Comparison of ENCODE assay signal across 15 mouse cellular contexts in the genomic region with DNA sequence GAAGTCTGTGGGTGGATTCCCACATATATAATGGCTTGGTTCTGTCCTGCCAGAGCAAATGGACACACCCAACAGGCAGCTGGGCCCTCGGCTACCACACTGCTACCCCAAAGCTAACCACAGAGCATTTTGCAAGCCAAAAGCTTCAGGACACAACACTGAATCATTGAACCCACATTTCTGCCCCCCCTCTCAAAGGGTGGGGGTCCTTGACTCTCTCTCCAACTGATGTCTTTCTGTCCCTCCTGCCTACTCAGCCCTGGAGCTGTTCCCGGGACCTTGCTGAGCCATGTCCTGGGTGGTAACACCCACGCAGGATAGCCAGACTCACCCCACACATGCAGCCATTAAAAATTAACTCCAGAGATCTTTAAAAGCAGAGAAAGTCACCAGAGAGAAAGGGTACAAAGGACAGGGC. TPM values are rescaled to one million over a fixed set of nuclear protein-coding genes. Genes with fewer than 3 reads are reported as not detected.
A peak's percentile ranks its signal among the peaks of the same experiment; 100 is the strongest.
DNase-seq lines count a peak whose midpoint lies in the region; ATAC-seq and TF ChIP-seq lines count a peak whose summit lies in the region.
"Had no signal": no experiment of that assay in that cellular context is flagged by ENCODE, and none has a peak within 500 bp of the region (broad histone marks: within the 10 kb centered on the region; RNA-seq: fewer than 3 reads in every experiment).

No protein-coding gene starts in this region.

- H3K36me3 ChIP-seq in kidney, postnatal 0 days (ENCODE audit: insufficient read depth, low read length) = no peaks in the 10 kb centered on the region
- H3K36me3 ChIP-seq in C2C12 (ENCODE audit: control insufficient read depth, insufficient read depth) = no peaks in the 10 kb centered on the region
- no peaks in the 10 kb centered on the region for H3K36me3 ChIP-seq in liver, embryonic 16.5 days (ENCODE audit: control insufficient read depth, insufficient read depth)
- no peaks in the 10 kb centered on the region for H3K36me3 ChIP-seq in forebrain, postnatal 0 days (ENCODE audit: insufficient read depth)

- H3K9ac ChIP-seq in kidney, postnatal 0 days (ENCODE audit: low read depth, low read length) = no peak overlapping the region
- H3K9ac ChIP-seq in liver, embryonic 16.5 days (ENCODE audit: low read depth, low read length) = no peak overlapping the region
- H3K9ac ChIP-seq in forebrain, postnatal 0 days = no peak overlapping the region
- H3K9ac ChIP-seq: hindbrain, embryonic 14.5 days had no signal

- H3K79me3 ChIP-seq in C2C12 (ENCODE audit: low read depth) = peaks cover 3% of the 10 kb centered on the region

- ATAC-seq in kidney, postnatal 0 days (replicated peaks; ENCODE audit: low FRiP score, low read depth) = no peak
- ATAC-seq in liver, embryonic 16.5 days (ENCODE audit: low read depth) = peak; percentile 72
- no peak for ATAC-seq in forebrain, postnatal 0 days

- intact Hi-C loops in left cerebral cortex, postnatal 25 days (cut with DNase I) = no loop called here

- H3K4me3 ChIP-seq in kidney, postnatal 0 days (replicated peaks; ENCODE audit: low read depth, low read length) = no peak overlapping the region
- H3K4me3 ChIP-seq in C2C12 (ENCODE audit: insufficient read depth, poor library complexity, severe bottlenecking) = no peak overlapping the region
- H3K4me3 ChIP-seq in liver, embryonic 16.5 days (ENCODE audit: low read depth, low read length) = peak overlapping the region; percentile 39; the same call in 1 of the 2 replicates
- H3K4me3 ChIP-seq in forebrain, postnatal 0 days (ENCODE audit: low read depth, low read length) = no peak overlapping the region

- no peak for TF ChIP-seq CTCF in kidney, postnatal 0 days (IDR thresholded peaks at IDR 0.05; ENCODE audit: low read depth)
- TF ChIP-seq CTCF in C2C12 (IDR thresholded peaks at IDR 0.05; ENCODE audit: control insufficient read depth, insufficient read depth, insufficient read length) = no peak
- no peak for TF ChIP-seq CTCF in forebrain, postnatal 0 days (IDR thresholded peaks at IDR 0.05; ENCODE audit: low read depth)

- H3K79me2 ChIP-seq in C2C12 (ENCODE audit: control insufficient read depth, insufficient read depth) = peaks cover 6% of the 10 kb centered on the region

- no peaks in the 10 kb centered on the region for H3K27me3 ChIP-seq in kidney, postnatal 0 days (ENCODE audit: insufficient read depth, low read length)
- no peaks in the 10 kb centered on the region for H3K27me3 ChIP-seq in C2C12 (ENCODE audit: control insufficient read depth, insufficient read depth, insufficient read length)
- H3K27me3 ChIP-seq in liver, embryonic 16.5 days (ENCODE audit: control insufficient read depth, insufficient read depth, low read depth, low read length) = no peaks in the 10 kb centered on the region
- no peaks in the 10 kb centered on the region for H3K27me3 ChIP-seq in forebrain, postnatal 0 days (ENCODE audit: insufficient read depth, low read length)

- no peak overlapping the region for H3ac ChIP-seq in C2C12 (ENCODE audit: control insufficient read depth, insufficient read length, low read depth)

- 0 out of 2 replicates have a peak overlapping the region, but pooled peaks have one; percentile 65 for H3K27ac ChIP-seq in kidney, postnatal 0 days
- H3K27ac ChIP-seq in liver, embryonic 16.5 days (ENCODE audit: low read length) = peak overlapping the region; percentile 69; the same call in 1 of the 2 replicates
- no peak overlapping the region for H3K27ac ChIP-seq in forebrain, postnatal 0 days (ENCODE audit: low read depth, low read length)
- H3K27ac ChIP-seq: hindbrain, embryonic 14.5 days had no signal

- DNase-seq in kidney, postnatal 0 days (ENCODE audit: low spot score) = no peak
- no peak for DNase-seq in kidney, adult 8-10 months
- peak; percentile 47 for DNase-seq in adipocyte (ENCODE audit: low spot score)
- DNase-seq in forebrain, postnatal 0 days = no peak
- DNase-seq in left cerebral cortex, postnatal 25 days (ENCODE audit: low spot score in 2 of 2) = no peak
- DNase-seq: adrenal gland, adult 8-10 months; cerebellum, adult 9-11 months; embryo, embryonic 11 days; heart, adult 18-20 months; kidney, postnatal 36 days; lung, adult 18-20 months; thymus, adult 18-20 months had no signal

- WGBS in kidney, postnatal 0 days = 19% methylated on average over 3 of the region's 3 CpGs
- 49% methylated on average over 3 of the region's 3 CpGs for WGBS in liver, embryonic 16.5 days (ENCODE audit: insufficient replicate concordance)
- WGBS in forebrain, postnatal 0 days = 63% methylated on average over 3 of the region's 3 CpGs

- H3K4me1 ChIP-seq in kidney, postnatal 0 days (replicated peaks; ENCODE audit: insufficient read depth, low read length) = peaks cover 47% of the 10 kb centered on the region
- peaks cover 6% of the 10 kb centered on the region for H3K4me1 ChIP-seq in liver, embryonic 16.5 days (ENCODE audit: control insufficient read depth, low read depth, low read length)
- no peaks in the 10 kb centered on the region for H3K4me1 ChIP-seq in forebrain, postnatal 0 days (ENCODE audit: insufficient read depth)

- H3K9me3 ChIP-seq in kidney, postnatal 0 days (replicated peaks; ENCODE audit: low read length) = no peaks in the 10 kb centered on the region
- no peaks in the 10 kb centered on the region for H3K9me3 ChIP-seq in liver, embryonic 16.5 days (replicated peaks; ENCODE audit: control insufficient read depth, low read length)
- no peaks in the 10 kb centered on the region for H3K9me3 ChIP-seq in forebrain, postnatal 0 days (ENCODE audit: low read length)

- H3K4me2 ChIP-seq in kidney, postnatal 0 days (ENCODE audit: low read length) = no peak overlapping the region
- H3K4me2 ChIP-seq in liver, embryonic 16.5 days (ENCODE audit: low read depth, low read length) = no peak overlapping the region
- H3K4me2 ChIP-seq in forebrain, postnatal 0 days (ENCODE audit: low read depth) = no peak overlapping the region
- H3K4me2 ChIP-seq: hindbrain, embryonic 14.5 days had no signal

TF ChIP-seq in C2C12, 6 proteins besides CTCF, POLR2A, EP300 and RAD21:
- TF ChIP-seq MYOG (IDR thresholded peaks at IDR 0.05; ENCODE audit: control insufficient read depth, extremely low read depth, insufficient read length) (no peak), MYOD1 (IDR thresholded peaks at IDR 0.05; ENCODE audit: control insufficient read depth, insufficient read length, low read depth) (peak; percentile 74)

RNA-seq across cellular contexts. Expression of gene Tcf7l1, which starts 45.4 kb away (rescaled TPM):
- polyA plus RNA-seq in kidney, postnatal 0 days (2015; fragmentation: Nextera tagmentation; extraction: Ambion mirVana) = 23.8 and 25.0 TPM in 2 replicates
- polyA plus RNA-seq in C2C12 (2012; fragmentation: generic; extraction: Trizol) = 18.3 TPM
- 4.9 and 5.3 TPM in 2 replicates for polyA plus RNA-seq in liver, embryonic 16.5 days (2015; fragmentation: Nextera tagmentation; extraction: Ambion mirVana)
- 1.1 and 2.1 TPM in 2 replicates for total RNA-seq in forebrain, postnatal 0 days (2014; rRNA removed)
- polyA plus RNA-seq in forebrain, postnatal 0 days (2015; fragmentation: Nextera tagmentation; extraction: Ambion mirVana) = 3.4 and 4.5 TPM in 2 replicates
- total RNA-seq in left cerebral cortex, postnatal 25 days (2021) = 1 to 10 TPM; 2.0 to 3.6 TPM
